Mouse (Mus musculus) MEL (cell line): ENCODE data around the gene Hoxb4.

Source experiments
- CTCF ChIP-seq, 3 experiments: IDR thresholded peaks in 2 of 3; conservative IDR thresholded peaks in 1 of 3; 2 replicates each; pipeline ENCODE4 v1.5.1; 2011 to 2012; ENCODE audit warnings: low read length in 3 of 3, low read depth in 2 of 3, mild to moderate bottlenecking in 2 of 3, improper control_type of control experiment in 1 of 3, inconsistent platforms in 1 of 3, mixed read lengths in 1 of 3, moderate library complexity in 1 of 3; ENCODE audit not compliant: control insufficient read depth in 1 of 3, insufficient read depth in 1 of 3, poor library complexity in 1 of 3, severe bottlenecking in 1 of 3
- EP300 ChIP-seq, 2 experiments: IDR thresholded peaks; 2 replicates each; pipeline ENCODE4 v1.6.1; 2011; ENCODE audit warnings: improper control_type of control experiment in 2 of 2, low read length in 2 of 2, low read depth in 1 of 2, mild to moderate bottlenecking in 1 of 2
- GATA1 ChIP-seq: IDR thresholded peaks from 2 replicates; pipeline ENCODE4 v1.6.1; 2011; ENCODE audit warnings: low read depth, low read length, improper control_type of control experiment
- MAX ChIP-seq: IDR thresholded peaks from 2 replicates; pipeline ENCODE4 v1.6.1; 2011; ENCODE audit warnings: low read length, improper control_type of control experiment
- POLR2A ChIP-seq, 2 experiments: IDR thresholded peaks; 2 replicates each; pipeline ENCODE4 v1.6.1; 2011 to 2012; ENCODE audit warnings: low read length in 2 of 2, mild to moderate bottlenecking in 2 of 2, control low read depth in 1 of 2, improper control_type of control experiment in 1 of 2, low read depth in 1 of 2, moderate library complexity in 1 of 2; ENCODE audit not compliant: control insufficient read depth in 1 of 2, insufficient read depth in 1 of 2, poor library complexity in 1 of 2
- RAD21 ChIP-seq: IDR thresholded peaks from 2 replicates; pipeline ENCODE4 v1.6.1; 2011; ENCODE audit warnings: mild to moderate bottlenecking, low read depth, low read length, improper control_type of control experiment
- UBTF ChIP-seq: IDR thresholded peaks from 2 replicates; pipeline ENCODE4 v1.6.1; 2012; ENCODE audit warnings: low read depth, mild to moderate bottlenecking, inconsistent platforms, low read length, improper control_type of control experiment, moderate library complexity, borderline replicate concordance; ENCODE audit not compliant: insufficient read depth
- USF1 ChIP-seq: IDR thresholded peaks from 2 replicates; pipeline ENCODE4 v1.6.1; 2014; ENCODE audit warnings: low read depth, mild to moderate bottlenecking, inconsistent platforms, low read length, improper control_type of control experiment, moderate library complexity
- ZC3H11A ChIP-seq: IDR thresholded peaks from 2 replicates; pipeline ENCODE4 v1.6.1; 2012; ENCODE audit warnings: low read depth, mild to moderate bottlenecking, inconsistent platforms, low read length, improper control_type of control experiment

DNA sequence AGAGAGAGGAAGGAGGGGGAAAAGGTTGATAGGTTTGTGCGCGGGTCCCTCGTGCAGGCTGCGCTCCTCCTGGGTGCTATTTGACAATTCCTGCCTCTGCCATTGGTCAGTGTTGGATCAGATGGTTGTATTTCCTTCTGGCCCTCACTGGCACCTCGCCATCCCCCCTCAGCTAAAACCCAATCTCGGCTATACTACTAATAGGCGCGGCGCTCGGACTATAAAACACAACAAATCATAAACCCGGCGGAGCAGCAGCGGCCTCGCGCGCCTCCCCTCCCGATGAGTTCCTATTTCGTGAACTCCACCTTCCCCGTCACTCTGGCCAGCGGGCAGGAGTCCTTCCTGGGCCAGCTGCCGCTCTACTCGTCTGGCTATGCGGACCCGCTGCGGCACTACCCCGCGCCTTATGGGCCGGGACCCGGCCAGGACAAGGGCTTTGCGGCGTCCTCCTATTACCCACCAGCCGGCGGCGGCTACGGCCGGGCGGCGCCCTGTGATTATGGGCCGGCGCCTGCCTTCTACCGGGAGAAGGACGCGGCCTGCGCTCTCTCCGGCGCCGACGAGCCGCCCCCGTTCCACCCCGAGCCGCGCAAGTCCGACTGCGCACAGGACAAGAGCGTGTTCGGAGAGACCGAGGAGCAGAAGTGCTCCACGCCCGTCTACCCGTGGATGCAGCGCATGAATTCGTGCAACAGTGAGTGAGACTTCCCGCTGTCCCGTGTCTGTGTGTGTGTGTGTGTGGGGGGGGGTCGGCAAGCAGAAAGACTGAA is 19.0 kb upstream of the Hoxb4 start:
- TF ChIP-seq EP300 (IDR thresholded peaks at IDR 0.05; ENCODE audit: low read depth in 1 of 2, low read length in 2 of 2) (no peak), POLR2A (IDR thresholded peaks at IDR 0.05; ENCODE audit: control insufficient read depth in 1 of 2, insufficient read depth in 1 of 2, low read depth in 1 of 2, low read length in 2 of 2, poor library complexity in 1 of 2) (no peak), MAX (no peak), USF1 (no peak), UBTF (no peak), CTCF (IDR thresholded peaks at IDR 0.05 in 2 of 3, conservative IDR thresholded peaks at IDR 0.05 in 1 of 3; ENCODE audit: control insufficient read depth in 1 of 3, insufficient read depth in 1 of 3, low read depth in 2 of 3, low read length in 3 of 3, poor library complexity in 1 of 3, severe bottlenecking in 1 of 3) (no peak), GATA1 (no peak), RAD21 (no peak), ZC3H11A (no peak)
